Mouse (Mus musculus) hindbrain, embryonic 11.5 days (tissue): Measurements from ENCODE around the gene Dnmt3b. TPM values are rescaled to one million over a fixed set of nuclear protein-coding genes. Genes with fewer than 3 reads are reported as not detected.

ENCODE experiments used
- polyA plus RNA-seq: library from polyadenylated mRNA; unstranded; fragments of >200 nt; fragmentation: Nextera tagmentation; extraction: Ambion mirVana; gene quantifications from 2 replicates; pipeline ENCODE4 v1.2.1, GENCODE M21; 2014

Dnmt3b gene
- polyA plus RNA-seq, 1 experiment from 2014 or later, result 10.3 TPM

Other genes starting within 250 kb of the Dnmt3b start
- not detected in 2 replicates for gene 4930404H24Rik, start 156.7 kb upstream of the Dnmt3b start, polyA plus RNA-seq
- gene Nol4l, start 119.5 kb upstream of the Dnmt3b start, polyA plus RNA-seq, result 26.0 and 26.7 TPM in 2 replicates
- gene Commd7, start 16.7 kb upstream of the Dnmt3b start, polyA plus RNA-seq, result 60.0 and 65.6 TPM in 2 replicates
- 0.10 TPM in 1 of 2 replicates, not detected in the other for gene Dnmt3c, start 47.2 kb downstream of the Dnmt3b start, polyA plus RNA-seq
- 376 and 407 TPM in 2 replicates for gene Mapre1, start 91.8 kb downstream of the Dnmt3b start, polyA plus RNA-seq
- gene Efcab8, start 130.5 kb downstream of the Dnmt3b start, polyA plus RNA-seq, result not detected in 2 replicates
- not detected in 2 replicates for gene Sun5, start 221.6 kb downstream of the Dnmt3b start, polyA plus RNA-seq
- gene Bpifb2, start 225.6 kb downstream of the Dnmt3b start, polyA plus RNA-seq, result not detected in 2 replicates